Mouse (Mus musculus): ENCODE measurements around the gene Ttc19. TPM values are rescaled to one million over a fixed set of nuclear protein-coding genes. Genes with fewer than 3 reads are reported as not detected.

Ttc19 gene
- 23.6 and 24.6 TPM in 2 replicates for polyA plus RNA-seq (2015; fragmentation: Nextera tagmentation; extraction: Ambion mirVana)

GRCm38 (mm10) chr11:62280675-62281600, at the start of gene Ttc19, which contains the start of gene Zswim7:
TSS of gene Ttc19 (plus strand) at chr11:62281473.
TSS of gene Zswim7 (minus strand) at chr11:62281375.
- H3K4me2 ChIP-seq (replicated peaks) = peak within 1 kb of the TSS; percentile 69
- peak; percentile 96 for ATAC-seq (ENCODE audit: insufficient number of reproducible peaks, low FRiP score, low TSS enrichment, low read depth)
- peak within 1 kb of the TSS; percentile 99 for H3K4me3 ChIP-seq (replicated peaks)
- no peaks in the 10 kb centered on the region for H3K27me3 ChIP-seq
- WGBS = under 1% methylated on average over 62 of the region's 68 CpGs
- H3K27ac ChIP-seq (replicated peaks) = peak within 1 kb of the TSS; percentile 95
- peaks cover 15% of the 10 kb centered on the region for H3K36me3 ChIP-seq
- H3K9me3 ChIP-seq (replicated peaks) = no peaks in the 10 kb centered on the region
- H3K4me1 ChIP-seq = 0 out of 2 replicates have a peak, but pooled peaks cover 3% of the 10 kb centered on the region
- peak within 1 kb of the TSS; percentile 69 for H3K9ac ChIP-seq

- no peak for ATAC-seq (ENCODE audit: insufficient number of reproducible peaks, low FRiP score, low TSS enrichment, low read depth)
- H3K4me1 ChIP-seq = no peaks in the 10 kb centered on the region
- no peaks in the 10 kb centered on the region for H3K9me3 ChIP-seq (replicated peaks)
- H3K4me2 ChIP-seq (replicated peaks) = no peak overlapping the region
- H3K36me3 ChIP-seq = no peaks in the 10 kb centered on the region
- H3K27me3 ChIP-seq = no peaks in the 10 kb centered on the region
- no peak overlapping the region for H3K4me3 ChIP-seq (replicated peaks)
- WGBS = 64% methylated on average over 12 of the region's 12 CpGs
- H3K9ac ChIP-seq = no peak overlapping the region
- no peak overlapping the region for H3K27ac ChIP-seq (replicated peaks)
Measured at GRCm38 (mm10) chr11:62240631-62241261, 40.5 kb upstream of the Ttc19 start.

- Histone ChIP-seq H3K9ac (no peak overlapping the region), H3K27ac (replicated peaks) (no peak overlapping the region), H3K36me3 (no peaks in the 10 kb centered on the region), H3K4me3 (replicated peaks) (no peak overlapping the region), H3K4me2 (replicated peaks) (no peak overlapping the region), H3K9me3 (replicated peaks) (no peaks in the 10 kb centered on the region), H3K4me1 (peaks cover 7% of the 10 kb centered on the region; the same call in 1 of the 2 replicates), H3K27me3 (no peaks in the 10 kb centered on the region)
- no peak for ATAC-seq (ENCODE audit: insufficient number of reproducible peaks, low FRiP score, low TSS enrichment, low read depth)
- 84% methylated on average over 8 of the region's 8 CpGs for WGBS
Measured at GRCm38 (mm10) chr11:62243871-62244270, 37.4 kb upstream of the Ttc19 start.

- WGBS = 87% methylated on average over 4 of the region's 4 CpGs
- peaks cover 10% of the 10 kb centered on the region for H3K4me1 ChIP-seq
- no peak overlapping the region for H3K27ac ChIP-seq (replicated peaks)
- H3K4me3 ChIP-seq (replicated peaks) = no peak overlapping the region
- no peak overlapping the region for H3K9ac ChIP-seq
- no peak overlapping the region for H3K4me2 ChIP-seq (replicated peaks)
- no peaks in the 10 kb centered on the region for H3K9me3 ChIP-seq (replicated peaks)
- no peak for ATAC-seq (ENCODE audit: insufficient number of reproducible peaks, low FRiP score, low TSS enrichment, low read depth)
- no peaks in the 10 kb centered on the region for H3K27me3 ChIP-seq
- no peaks in the 10 kb centered on the region for H3K36me3 ChIP-seq
Measured at GRCm38 (mm10) chr11:62244471-62244870, 36.8 kb upstream of the Ttc19 start.

- no peaks in the 10 kb centered on the region for H3K27me3 ChIP-seq
- H3K9ac ChIP-seq = peak overlapping the region; percentile 63; the same call in 1 of the 2 replicates
- peaks cover 43% of the 10 kb centered on the region for H3K4me1 ChIP-seq
- peak overlapping the region; percentile 99 for H3K4me2 ChIP-seq (replicated peaks)
- 42% methylated on average over 18 of the region's 18 CpGs for WGBS
- ATAC-seq (ENCODE audit: insufficient number of reproducible peaks, low FRiP score, low TSS enrichment, low read depth) = no peak
- no peaks in the 10 kb centered on the region for H3K9me3 ChIP-seq (replicated peaks)
- H3K27ac ChIP-seq (replicated peaks) = no peak overlapping the region
- H3K36me3 ChIP-seq = no peaks in the 10 kb centered on the region
- peak overlapping the region; percentile 73 for H3K4me3 ChIP-seq (replicated peaks)
Measured at GRCm38 (mm10) chr11:62247759-62248400, 33.4 kb upstream of the Ttc19 start.

GRCm38 (mm10) chr11:62248401-62249244, 32.6 kb upstream of the Ttc19 start, which contains the start of gene Adora2b:
TSS of gene Adora2b (plus strand) at chr11:62248984.
- WGBS = under 1% methylated on average over 69 of the region's 69 CpGs
- Histone ChIP-seq H3K27ac (replicated peaks) (peak within 1 kb of the TSS; percentile 51), H3K27me3 (no peaks in the 10 kb centered on the region), H3K4me2 (replicated peaks) (peak within 1 kb of the TSS; percentile 99), H3K36me3 (no peaks in the 10 kb centered on the region), H3K9ac (peak within 1 kb of the TSS; percentile 63), H3K9me3 (replicated peaks) (no peaks in the 10 kb centered on the region), H3K4me3 (replicated peaks) (peak within 1 kb of the TSS; percentile 73), H3K4me1 (peaks cover 49% of the 10 kb centered on the region)
- peak; percentile 81 for ATAC-seq (ENCODE audit: insufficient number of reproducible peaks, low FRiP score, low TSS enrichment, low read depth)

- Histone ChIP-seq H3K4me2 (replicated peaks) (peak overlapping the region; percentile 99), H3K4me3 (replicated peaks) (peak overlapping the region; percentile 73), H3K9ac (peak overlapping the region; percentile 63), H3K9me3 (replicated peaks) (no peaks in the 10 kb centered on the region), H3K4me1 (peaks cover 49% of the 10 kb centered on the region), H3K36me3 (no peaks in the 10 kb centered on the region), H3K27me3 (no peaks in the 10 kb centered on the region), H3K27ac (replicated peaks) (peak overlapping the region; percentile 51)
- 2% methylated on average over 35 of the region's 35 CpGs for WGBS
- ATAC-seq (ENCODE audit: insufficient number of reproducible peaks, low FRiP score, low TSS enrichment, low read depth) = peak; percentile 3; the same call in 1 of the 2 replicates
Measured at GRCm38 (mm10) chr11:62249266-62250037, 31.8 kb upstream of the Ttc19 start.

- 13% methylated on average over 11 of the region's 11 CpGs for WGBS
- Histone ChIP-seq H3K27me3 (no peaks in the 10 kb centered on the region), H3K4me2 (replicated peaks) (peak overlapping the region; percentile 99), H3K9me3 (replicated peaks) (no peaks in the 10 kb centered on the region), H3K4me3 (replicated peaks) (peak overlapping the region; percentile 73), H3K36me3 (no peaks in the 10 kb centered on the region), H3K9ac (no peak overlapping the region), H3K4me1 (peaks cover 49% of the 10 kb centered on the region), H3K27ac (replicated peaks) (peak overlapping the region; percentile 71; the same call in 1 of the 2 replicates)
- ATAC-seq (ENCODE audit: insufficient number of reproducible peaks, low FRiP score, low TSS enrichment, low read depth) = peak; percentile 74
Measured at GRCm38 (mm10) chr11:62251047-62251446, 30.2 kb upstream of the Ttc19 start.

GRCm38 (mm10) chr11:62253380-62253779, 27.9 kb upstream of the Ttc19 start:
- Histone ChIP-seq H3K4me1 (peaks cover 45% of the 10 kb centered on the region), H3K4me3 (replicated peaks) (no peak overlapping the region), H3K4me2 (replicated peaks) (no peak overlapping the region), H3K27ac (replicated peaks) (peak overlapping the region; percentile 48; the same call in 1 of the 2 replicates), H3K36me3 (no peaks in the 10 kb centered on the region), H3K27me3 (no peaks in the 10 kb centered on the region), H3K9ac (no peak overlapping the region), H3K9me3 (replicated peaks) (no peaks in the 10 kb centered on the region)
- no peak for ATAC-seq (ENCODE audit: insufficient number of reproducible peaks, low FRiP score, low TSS enrichment, low read depth)
- WGBS = 57% methylated on average over 5 of the region's 5 CpGs

GRCm38 (mm10) chr11:62259214-62259613, 22.1 kb upstream of the Ttc19 start:
- Histone ChIP-seq H3K36me3 (no peaks in the 10 kb centered on the region), H3K9me3 (replicated peaks) (no peaks in the 10 kb centered on the region), H3K4me1 (peaks cover 4% of the 10 kb centered on the region; the same call in 1 of the 2 replicates), H3K4me2 (replicated peaks) (no peak overlapping the region), H3K27ac (replicated peaks) (no peak overlapping the region), H3K4me3 (replicated peaks) (no peak overlapping the region), H3K27me3 (no peaks in the 10 kb centered on the region), H3K9ac (no peak overlapping the region)
- ATAC-seq (ENCODE audit: insufficient number of reproducible peaks, low FRiP score, low TSS enrichment, low read depth) = no peak
- WGBS = 47% methylated on average over 5 of the region's 5 CpGs
